Mouse (Mus musculus) testis, adult 2 months (tissue): ENCODE measurements around the gene Dusp8. TPM values are rescaled to one million over a fixed set of nuclear protein-coding genes. Genes with fewer than 3 reads are reported as not detected.
"Not testable (repeated sequence)": the region's sequence is repeated elsewhere in the genome, so short reads cannot be mapped to it uniquely, and the experiment has no call there.

Source experiments
- H3K27ac ChIP-seq: fragments of 200-500 bp; 2 replicates; pipeline ENCODE4 v1.5.1; 2012; ENCODE audit warnings: low read depth, low read length; ENCODE audit not compliant: control insufficient read depth, insufficient read depth
- H3K27me3 ChIP-seq: fragments of 200-500 bp; 2 replicates; pipeline ENCODE4 v1.6.1; 2012; ENCODE audit warnings: mild to moderate bottlenecking, low read length, moderate library complexity; ENCODE audit not compliant: control insufficient read depth, insufficient read depth
- H3K36me3 ChIP-seq: fragments of 200-500 bp; 2 replicates; pipeline ENCODE4 v1.6.1; 2012; ENCODE audit warnings: mild to moderate bottlenecking, low read length; ENCODE audit not compliant: control insufficient read depth, insufficient read depth
- H3K4me1 ChIP-seq: fragments of 200-500 bp; 2 replicates; pipeline ENCODE4 v1.6.1; 2012; ENCODE audit warnings: low read length; ENCODE audit not compliant: control insufficient read depth, insufficient read depth
- H3K4me3 ChIP-seq: fragments of 200-500 bp; 2 replicates; pipeline ENCODE4 v1.5.1; 2012; ENCODE audit warnings: low read depth, mild to moderate bottlenecking, low read length, moderate library complexity, mixed read lengths; ENCODE audit not compliant: control insufficient read depth
- CTCF ChIP-seq: fragments of 200-500 bp; IDR thresholded peaks from 2 replicates; pipeline ENCODE4 v1.5.1; 2012; ENCODE audit warnings: low read depth, mild to moderate bottlenecking, inconsistent platforms, low read length, moderate library complexity; ENCODE audit not compliant: control insufficient read depth, insufficient read depth, insufficient replicate concordance
- POLR2A ChIP-seq: fragments of 200-500 bp; IDR thresholded peaks from 2 replicates; pipeline ENCODE4 v1.6.1; 2012; ENCODE audit warnings: low read depth, mild to moderate bottlenecking, inconsistent platforms, low read length, moderate library complexity; ENCODE audit not compliant: control insufficient read depth
- polyA plus RNA-seq: library from polyadenylated mRNA; depleted of rRNA; stranded (reverse); fragments of >200 nt; gene quantifications from 2 replicates; pipeline ENCODE4 v1.2.3, GENCODE M21; 2012; rRNA removed

Gene Dusp8
- 0.48 and 0.94 TPM in 2 replicates for polyA plus RNA-seq

- Histone ChIP-seq H3K36me3 (no peaks in the 10 kb centered on the region), H3K27ac (no peak within 1 kb of the TSS), H3K27me3 (no peaks in the 10 kb centered on the region), H3K4me1 (peaks cover 20% of the 10 kb centered on the region), H3K4me3 (peak within 1 kb of the TSS; percentile 72)
- TF ChIP-seq CTCF (no peak), POLR2A (0 out of 2 replicates have a peak, but pooled peaks have one; percentile 22)
These were observed at the start of gene Dusp8 for GRCm38 (mm10) chr7:142095183-142095931. TSS of gene Dusp8 (minus strand) at chr7:142095843.

- Histone ChIP-seq H3K4me1 (no peaks in the 10 kb centered on the region), H3K27ac (no peak within 1 kb of the TSS), H3K36me3 (no peaks in the 10 kb centered on the region), H3K27me3 (no peaks in the 10 kb centered on the region), H3K4me3 (no peak within 1 kb of the TSS)
- TF ChIP-seq CTCF (no peak), POLR2A (no peak)
These were observed 48.9 kb upstream of the Dusp8 start, which contains the start of gene Gm45337 for GRCm38 (mm10) chr7:142144507-142144906. TSS of gene Gm45337 (minus strand) at chr7:142144607.

- H3K27me3 ChIP-seq, H3K27ac ChIP-seq, H3K4me3 ChIP-seq, H3K36me3 ChIP-seq, H3K4me1 ChIP-seq: not testable (repeated sequence)
These were observed 47.9 kb upstream of the Dusp8 start for GRCm38 (mm10) chr7:142143506-142144010.

- Histone ChIP-seq H3K36me3 (no peaks in the 10 kb centered on the region), H3K4me3 (no peak overlapping the region), H3K27me3 (no peaks in the 10 kb centered on the region), H3K27ac (no peak overlapping the region), H3K4me1 (no peaks in the 10 kb centered on the region)
- TF ChIP-seq POLR2A (no peak), CTCF (no peak)
These were observed 45.1 kb upstream of the Dusp8 start for GRCm38 (mm10) chr7:142140696-142141095.

GRCm38 (mm10) chr7:142135934-142136333 is 40.3 kb upstream of the Dusp8 start, which contains the start of gene Gm39115:
TSS of gene Gm39115 (minus strand) at chr7:142136034.
- H3K27ac ChIP-seq, H3K36me3 ChIP-seq, H3K27me3 ChIP-seq, H3K4me1 ChIP-seq, H3K4me3 ChIP-seq: not testable (repeated sequence)

GRCm38 (mm10) chr7:142134206-142134995 is 38.8 kb upstream of the Dusp8 start:
- TF ChIP-seq CTCF (no peak), POLR2A (no peak)
- Histone ChIP-seq H3K27me3 (no peaks in the 10 kb centered on the region), H3K4me3 (no peak overlapping the region), H3K27ac (no peak overlapping the region), H3K4me1 (no peaks in the 10 kb centered on the region), H3K36me3 (no peaks in the 10 kb centered on the region)

- H3K36me3 ChIP-seq, result no peaks in the 10 kb centered on the region
- TF ChIP-seq POLR2A (no peak), CTCF (no peak)
- no peaks in the 10 kb centered on the region for H3K27me3 ChIP-seq
- no peaks in the 10 kb centered on the region for H3K4me1 ChIP-seq
- no peak overlapping the region for H3K4me3 ChIP-seq
- no peak overlapping the region for H3K27ac ChIP-seq
These were observed 33.2 kb upstream of the Dusp8 start for GRCm38 (mm10) chr7:142128843-142129242.

- H3K4me1 ChIP-seq, H3K4me3 ChIP-seq, H3K27me3 ChIP-seq, H3K27ac ChIP-seq, H3K36me3 ChIP-seq: not testable (repeated sequence)
These were observed 25.0 kb upstream of the Dusp8 start, which contains the start of gene Gm45618 for GRCm38 (mm10) chr7:142120629-142121028. TSS of gene Gm45618 (minus strand) at chr7:142120729.
